Mouse (Mus musculus) hindbrain, embryonic 15.5 days (tissue): Measurements from ENCODE around the gene Csf1. TPM values are rescaled to one million over a fixed set of nuclear protein-coding genes. Genes with fewer than 3 reads are reported as not detected.
A peak's percentile ranks its signal among the peaks of the same experiment; 100 is the strongest.
"Not testable (repeated sequence)": the region's sequence is repeated elsewhere in the genome, so short reads cannot be mapped to it uniquely, and the experiment has no call there.

Source experiments
- ATAC-seq: fragments of 200-750 bp; cut with Nextera tagmentation; 2 replicates; pipeline ENCODE4 v1.8.0; 2017; ENCODE audit warnings: low read depth, moderate number of reproducible peaks, moderate TSS enrichment; ENCODE audit not compliant: low FRiP score
- H3K27ac ChIP-seq: fragments of 300-500 bp; sonication (generic); replicated peaks from 2 replicates; pipeline ENCODE4 v1.5.1; 2015; ENCODE audit warnings: mild to moderate bottlenecking, inconsistent platforms
- H3K27me3 ChIP-seq: fragments of 300-500 bp; sonication (generic); 2 replicates; pipeline ENCODE4 v1.6.1; 2015; ENCODE audit warnings: control low read depth, inconsistent platforms
- H3K36me3 ChIP-seq: fragments of 300-500 bp; sonication (generic); 2 replicates; pipeline ENCODE4 v1.6.1; 2015; ENCODE audit warnings: control low read depth, inconsistent platforms
- H3K4me1 ChIP-seq: fragments of 300-500 bp; sonication (generic); replicated peaks from 2 replicates; pipeline ENCODE4 v1.6.1; 2015; ENCODE audit warnings: control low read depth, inconsistent platforms
- H3K4me2 ChIP-seq: fragments of 300-500 bp; sonication (generic); 2 replicates; pipeline ENCODE4 v1.6.1; 2015; ENCODE audit warnings: moderate library complexity, mild to moderate bottlenecking, inconsistent platforms
- H3K4me3 ChIP-seq: fragments of 300-500 bp; sonication (generic); 2 replicates; pipeline ENCODE4 v1.5.1; 2015; ENCODE audit warnings: mild to moderate bottlenecking, inconsistent platforms
- H3K9ac ChIP-seq: fragments of 300-500 bp; sonication (generic); 2 replicates; pipeline ENCODE4 v1.6.1; 2015; ENCODE audit warnings: inconsistent platforms
- H3K9me3 ChIP-seq: fragments of 300-500 bp; sonication (generic); 2 replicates; pipeline ENCODE4 v1.6.1; 2016; ENCODE audit warnings: control low read depth, inconsistent platforms
- WGBS: fragments of 180-500 bp; shearing (Covaris S2); methylation state at CpG from one replicate; pipeline ENCODE4 v1.1.7; 2015; 5-methylcytosine and 5-hydroxymethylcytosine counted together
- polyA plus RNA-seq: library from polyadenylated mRNA; unstranded; fragments of >200 nt; fragmentation: Nextera tagmentation; extraction: Ambion mirVana; gene quantifications from 2 replicates; pipeline ENCODE4 v1.2.1, GENCODE M21; 2015

Gene Csf1
- polyA plus RNA-seq, 1 experiment from 2014 or later, result 7.9 TPM

- Histone ChIP-seq H3K27ac (no peak overlapping the region), H3K27me3 (no peaks in the 10 kb centered on the region), H3K4me2 (no peak overlapping the region), H3K4me3 (no peak overlapping the region), H3K4me1 (peaks cover 23% of the 10 kb centered on the region), H3K36me3 (no peaks in the 10 kb centered on the region), H3K9me3 (no peaks in the 10 kb centered on the region), H3K9ac (no peak overlapping the region)
- WGBS, result 91% methylated on average over 10 of the region's 10 CpGs
- ATAC-seq, result no peak
Measured at GRCm38 (mm10) chr3:107742071-107742710, 18.1 kb downstream of the Csf1 start.

- H3K27ac ChIP-seq, result peak overlapping the region; percentile 77
- peaks cover 23% of the 10 kb centered on the region for H3K4me1 ChIP-seq
- ATAC-seq, result no peak
- no peak overlapping the region for H3K4me2 ChIP-seq
- H3K27me3 ChIP-seq, result no peaks in the 10 kb centered on the region
- no peak overlapping the region for H3K4me3 ChIP-seq
- H3K9me3 ChIP-seq, result no peaks in the 10 kb centered on the region
- H3K36me3 ChIP-seq, result no peaks in the 10 kb centered on the region
- H3K9ac ChIP-seq, result no peak overlapping the region
Measured at GRCm38 (mm10) chr3:107741387-107741786, 18.9 kb downstream of the Csf1 start.

GRCm38 (mm10) chr3:107740578-107741207 is 19.6 kb downstream of the Csf1 start:
- no peak overlapping the region for H3K4me2 ChIP-seq
- no peaks in the 10 kb centered on the region for H3K27me3 ChIP-seq
- WGBS, result 2% methylated on average over 6 of the region's 6 CpGs
- no peak overlapping the region for H3K4me3 ChIP-seq
- no peak overlapping the region for H3K9ac ChIP-seq
- no peaks in the 10 kb centered on the region for H3K9me3 ChIP-seq
- peak overlapping the region; percentile 77 for H3K27ac ChIP-seq
- ATAC-seq, result peak; percentile 86
- H3K4me1 ChIP-seq, result peaks cover 23% of the 10 kb centered on the region
- no peaks in the 10 kb centered on the region for H3K36me3 ChIP-seq

GRCm38 (mm10) chr3:107739966-107740365 is 20.3 kb downstream of the Csf1 start:
- no peak for ATAC-seq
- Histone ChIP-seq H3K9me3 (no peaks in the 10 kb centered on the region), H3K36me3 (no peaks in the 10 kb centered on the region), H3K4me3 (no peak overlapping the region), H3K9ac (no peak overlapping the region), H3K27ac (peak overlapping the region; percentile 77; the same call in 1 of the 2 replicates), H3K4me2 (no peak overlapping the region), H3K27me3 (no peaks in the 10 kb centered on the region), H3K4me1 (peaks cover 23% of the 10 kb centered on the region)
- 71% methylated on average over 2 of the region's 2 CpGs for WGBS

- no peak for ATAC-seq
- no peaks in the 10 kb centered on the region for H3K36me3 ChIP-seq
- H3K9ac ChIP-seq, result no peak overlapping the region
- H3K4me1 ChIP-seq, result peaks cover 23% of the 10 kb centered on the region
- no peaks in the 10 kb centered on the region for H3K27me3 ChIP-seq
- no peaks in the 10 kb centered on the region for H3K9me3 ChIP-seq
- no peak overlapping the region for H3K4me2 ChIP-seq
- WGBS, result 89% methylated on average over 3 of the region's 3 CpGs
- H3K27ac ChIP-seq, result 0 out of 2 replicates have a peak overlapping the region, but pooled peaks have one; percentile 77
- H3K4me3 ChIP-seq, result no peak overlapping the region
Measured at GRCm38 (mm10) chr3:107739456-107739855, 20.8 kb downstream of the Csf1 start.

- no peak overlapping the region for H3K9ac ChIP-seq
- 83% methylated on average over 1 of the region's 1 CpGs for WGBS
- no peaks in the 10 kb centered on the region for H3K27me3 ChIP-seq
- no peak overlapping the region for H3K4me3 ChIP-seq
- H3K9me3 ChIP-seq, result no peaks in the 10 kb centered on the region
- ATAC-seq, result no peak
- peaks cover 23% of the 10 kb centered on the region for H3K4me1 ChIP-seq
- H3K4me2 ChIP-seq, result no peak overlapping the region
- H3K36me3 ChIP-seq, result no peaks in the 10 kb centered on the region
- no peak overlapping the region for H3K27ac ChIP-seq
Measured at GRCm38 (mm10) chr3:107738620-107739019, 21.6 kb downstream of the Csf1 start.

- H3K9me3 ChIP-seq, result no peaks in the 10 kb centered on the region
- peaks cover 23% of the 10 kb centered on the region for H3K4me1 ChIP-seq
- no peaks in the 10 kb centered on the region for H3K36me3 ChIP-seq
- H3K4me3 ChIP-seq, result no peak overlapping the region
- 88% methylated on average over 1 of the region's 1 CpGs for WGBS
- H3K9ac ChIP-seq, result no peak overlapping the region
- no peak for ATAC-seq
- H3K27me3 ChIP-seq, result no peaks in the 10 kb centered on the region
- H3K4me2 ChIP-seq, result no peak overlapping the region
- no peak overlapping the region for H3K27ac ChIP-seq
Measured at GRCm38 (mm10) chr3:107737609-107738190, 22.6 kb downstream of the Csf1 start.

GRCm38 (mm10) chr3:107735620-107736019 is 24.6 kb downstream of the Csf1 start:
- peaks cover 11% of the 10 kb centered on the region for H3K4me1 ChIP-seq
- not testable (repeated sequence) for ATAC-seq, H3K4me2 ChIP-seq, H3K4me3 ChIP-seq, H3K9ac ChIP-seq, H3K27me3 ChIP-seq, H3K9me3 ChIP-seq, H3K27ac ChIP-seq, H3K36me3 ChIP-seq
- 92% methylated on average over 13 of the region's 13 CpGs for WGBS

GRCm38 (mm10) chr3:107733329-107733728 is 26.9 kb downstream of the Csf1 start:
- no peak overlapping the region for H3K4me2 ChIP-seq
- no peak overlapping the region for H3K4me3 ChIP-seq
- WGBS, result 91% methylated on average over 1 of the region's 1 CpGs
- ATAC-seq, result no peak
- H3K4me1 ChIP-seq, result no peaks in the 10 kb centered on the region
- no peak overlapping the region for H3K27ac ChIP-seq
- no peaks in the 10 kb centered on the region for H3K9me3 ChIP-seq
- no peaks in the 10 kb centered on the region for H3K27me3 ChIP-seq
- H3K9ac ChIP-seq, result no peak overlapping the region
- no peaks in the 10 kb centered on the region for H3K36me3 ChIP-seq

- H3K4me3 ChIP-seq, result no peak overlapping the region
- H3K9me3 ChIP-seq, result no peaks in the 10 kb centered on the region
- WGBS, result 66% methylated on average over 2 of the region's 2 CpGs
- no peaks in the 10 kb centered on the region for H3K27me3 ChIP-seq
- ATAC-seq, result no peak
- H3K4me2 ChIP-seq, result no peak overlapping the region
- no peaks in the 10 kb centered on the region for H3K4me1 ChIP-seq
- no peak overlapping the region for H3K9ac ChIP-seq
- no peak overlapping the region for H3K27ac ChIP-seq
- no peaks in the 10 kb centered on the region for H3K36me3 ChIP-seq
Measured at GRCm38 (mm10) chr3:107730236-107730635, 30.0 kb downstream of the Csf1 start.

- Histone ChIP-seq H3K27me3 (no peaks in the 10 kb centered on the region), H3K9me3 (no peaks in the 10 kb centered on the region), H3K4me3 (no peak overlapping the region), H3K27ac (no peak overlapping the region), H3K4me2 (no peak overlapping the region), H3K9ac (no peak overlapping the region), H3K36me3 (no peaks in the 10 kb centered on the region), H3K4me1 (no peaks in the 10 kb centered on the region)
- 74% methylated on average over 1 of the region's 1 CpGs for WGBS
- no peak for ATAC-seq
Measured at GRCm38 (mm10) chr3:107728509-107728908, 31.8 kb downstream of the Csf1 start.

GRCm38 (mm10) chr3:107715971-107716370 is 44.3 kb downstream of the Csf1 start:
- H3K27me3 ChIP-seq, result no peaks in the 10 kb centered on the region
- no peak overlapping the region for H3K27ac ChIP-seq
- no peak overlapping the region for H3K9ac ChIP-seq
- no peaks in the 10 kb centered on the region for H3K36me3 ChIP-seq
- H3K9me3 ChIP-seq, result no peaks in the 10 kb centered on the region
- no peak overlapping the region for H3K4me2 ChIP-seq
- ATAC-seq, result no peak
- 97% methylated on average over 1 of the region's 1 CpGs for WGBS
- H3K4me3 ChIP-seq, result no peak overlapping the region
- no peaks in the 10 kb centered on the region for H3K4me1 ChIP-seq
